Mouse (Mus musculus): ENCODE data around the gene Rhbdf2. TPM values are rescaled to one million over a fixed set of nuclear protein-coding genes. Genes with fewer than 3 reads are reported as not detected.
"Not testable (repeated sequence)": the region's sequence is repeated elsewhere in the genome, so short reads cannot be mapped to it uniquely, and the experiment has no call there.

The Rhbdf2 gene
- 0.76 and 0.77 TPM in 2 replicates for polyA plus RNA-seq (2015; fragmentation: Nextera tagmentation; extraction: Ambion mirVana)

DNA sequence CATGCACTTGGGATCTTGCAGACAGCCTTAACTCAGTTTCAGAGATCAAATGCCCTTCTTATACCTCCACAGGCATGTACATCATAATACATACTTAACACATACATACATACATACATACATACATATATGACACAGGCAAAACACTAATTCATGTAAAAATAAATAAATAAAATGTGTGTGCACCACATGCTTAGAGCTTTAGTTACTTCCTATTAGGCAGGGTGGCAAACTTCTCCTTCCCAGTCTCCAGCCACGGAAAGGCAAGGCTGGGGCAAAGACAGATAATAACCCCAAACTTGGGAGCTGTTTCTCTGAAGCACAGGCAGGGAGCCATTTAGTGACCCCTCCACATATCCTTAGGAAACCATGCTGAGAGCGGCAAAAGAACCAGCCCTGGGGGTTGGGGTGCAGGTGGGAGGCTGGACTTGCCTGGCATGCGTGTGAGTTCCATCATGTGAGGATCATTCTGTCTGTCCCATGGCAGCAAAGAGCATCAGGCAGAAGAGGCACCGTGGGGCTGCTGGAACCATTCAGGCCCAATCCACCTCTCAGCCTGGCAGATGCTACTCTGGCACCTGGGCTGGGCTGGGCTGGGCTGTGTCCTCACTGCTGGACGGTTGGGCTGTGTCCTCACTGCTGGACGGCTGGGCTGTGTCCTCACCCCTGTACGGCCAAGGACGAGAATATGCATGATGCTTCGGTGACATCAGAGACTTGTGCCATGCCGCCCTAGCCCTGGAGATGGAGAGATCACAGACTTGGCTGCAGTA, at the start of gene Rhbdf2:
Gene Rhbdf2, minus strand, starts transcription at position 721 of the 773 bp plus-strand sequence.
- H3K4me1 ChIP-seq (replicated peaks) = peaks cover 17% of the 10 kb centered on the region
- no peak within 1 kb of the TSS for H3K27ac ChIP-seq
- no peak within 1 kb of the TSS for H3K9ac ChIP-seq (replicated peaks)
- no peak for ATAC-seq
- H3K27me3 ChIP-seq = peaks cover 38% of the 10 kb centered on the region
- H3K4me2 ChIP-seq (replicated peaks) = no peak within 1 kb of the TSS
- H3K4me3 ChIP-seq (replicated peaks) = no peak within 1 kb of the TSS
- 75% methylated on average over 10 of the region's 10 CpGs for WGBS
- no peaks in the 10 kb centered on the region for H3K9me3 ChIP-seq
- no peaks in the 10 kb centered on the region for H3K36me3 ChIP-seq

DNA sequence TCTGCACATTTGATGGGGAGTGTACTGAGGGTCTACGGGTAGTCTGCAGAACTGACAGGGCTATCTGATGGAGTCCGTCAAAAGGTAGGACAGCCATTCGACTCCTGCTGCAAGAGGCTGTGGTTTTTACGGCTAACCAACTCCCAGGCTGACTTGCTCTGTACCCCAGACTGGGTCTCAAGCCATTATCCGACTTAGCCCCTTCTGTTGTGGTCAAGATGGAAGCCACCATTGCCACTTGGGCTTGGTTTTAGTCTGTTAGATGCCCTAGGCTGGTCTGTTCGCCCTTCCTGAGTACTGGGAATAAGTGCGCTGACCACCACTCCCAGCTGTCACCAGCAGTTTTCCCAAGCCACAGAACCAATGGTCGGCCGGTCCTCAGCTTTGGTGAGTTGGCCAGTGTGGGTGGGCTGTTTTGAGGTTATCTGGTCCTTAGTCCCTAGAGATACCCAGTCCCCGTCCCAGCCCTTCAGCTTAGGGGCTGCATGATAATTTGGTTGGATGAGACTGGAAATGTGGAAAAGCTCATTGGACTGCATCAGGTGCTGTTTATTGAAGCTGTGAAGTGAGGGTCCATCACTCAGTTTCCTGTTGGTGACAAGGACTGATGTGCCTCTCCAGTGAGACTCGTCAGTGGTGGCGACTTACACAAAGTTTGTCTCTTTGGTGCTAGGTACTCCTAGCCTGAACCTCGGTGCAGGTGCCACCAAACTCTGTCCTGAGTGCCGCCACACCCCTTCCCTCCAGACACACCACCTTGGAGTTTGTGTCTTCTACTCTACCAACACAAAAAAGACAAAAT, 49.6 kb upstream of the Rhbdf2 start:
- WGBS = 92% methylated on average over 14 of the region's 14 CpGs
- Histone ChIP-seq H3K9me3 (no peaks in the 10 kb centered on the region), H3K4me3 (replicated peaks) (no peak overlapping the region), H3K4me1 (replicated peaks) (peaks cover 19% of the 10 kb centered on the region), H3K9ac (replicated peaks) (no peak overlapping the region), H3K27ac (no peak overlapping the region), H3K36me3 (peaks cover 73% of the 10 kb centered on the region), H3K27me3 (no peaks in the 10 kb centered on the region), H3K4me2 (replicated peaks) (no peak overlapping the region)
- ATAC-seq = no peak

DNA sequence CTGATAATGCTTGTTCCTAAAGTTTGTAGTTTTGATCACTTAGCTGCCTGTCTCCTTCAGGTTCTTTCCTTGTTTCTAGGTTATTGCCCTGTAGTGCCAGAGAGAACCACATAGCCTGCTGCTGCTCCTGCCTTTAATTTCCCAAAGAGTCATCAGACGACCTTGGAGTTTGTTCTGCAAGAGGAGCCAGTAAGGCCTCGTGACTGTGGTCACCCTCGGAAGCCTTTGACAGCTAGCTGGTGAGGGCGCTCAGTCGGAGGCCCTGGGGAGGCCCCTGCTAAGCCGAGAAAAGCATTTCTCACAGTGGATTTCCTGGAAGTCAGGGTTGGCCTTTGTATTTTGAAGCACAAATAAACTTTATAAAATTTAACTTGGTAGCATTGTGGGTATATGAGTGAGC, 48.6 kb upstream of the Rhbdf2 start:
- WGBS = 79% methylated on average over 6 of the region's 6 CpGs
- not testable (repeated sequence) for H3K27ac ChIP-seq; ATAC-seq; H3K9me3 ChIP-seq; H3K9ac ChIP-seq (replicated peaks); H3K4me3 ChIP-seq (replicated peaks); H3K4me2 ChIP-seq (replicated peaks); H3K27me3 ChIP-seq
- Histone ChIP-seq H3K36me3 (peaks cover 67% of the 10 kb centered on the region), H3K4me1 (replicated peaks) (peaks cover 28% of the 10 kb centered on the region)

DNA sequence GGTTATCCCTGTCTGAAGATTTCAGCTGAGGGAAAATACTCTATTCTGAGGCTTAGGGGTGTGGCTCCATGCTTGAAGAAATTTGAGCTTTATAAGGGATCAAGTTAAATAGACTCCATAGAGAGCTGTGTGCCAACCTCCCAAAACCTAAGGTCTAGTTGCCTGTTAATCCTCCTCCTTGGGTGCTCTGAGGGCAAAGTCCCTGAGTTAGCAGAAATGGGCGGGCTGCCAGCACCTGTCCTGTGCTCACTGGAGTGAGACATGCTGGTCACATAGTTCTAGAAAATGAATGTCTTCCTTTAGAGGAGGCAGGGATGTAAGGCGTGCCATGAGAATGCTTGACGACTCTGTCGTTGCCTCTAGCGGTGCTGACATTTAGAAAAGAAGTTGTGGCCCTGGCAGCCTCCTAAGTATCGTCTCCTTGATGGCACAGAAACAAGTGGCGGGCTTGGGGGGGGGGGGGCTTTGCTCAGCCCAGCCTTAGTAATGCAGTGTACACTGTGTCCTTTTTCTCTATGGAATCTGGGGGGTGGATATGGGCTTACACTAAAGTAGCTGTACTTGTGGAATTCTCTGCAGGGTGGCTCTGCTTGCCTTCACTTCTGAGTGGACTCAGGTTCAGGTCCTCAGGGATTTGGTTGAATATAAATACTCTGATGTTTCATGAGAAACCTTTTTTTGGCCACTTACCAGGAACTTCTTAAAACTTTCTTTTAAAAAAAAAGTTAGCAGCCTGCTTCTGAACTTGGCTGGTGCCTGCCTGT, 48.0 kb upstream of the Rhbdf2 start:
- H3K4me1 ChIP-seq (replicated peaks) = peaks cover 32% of the 10 kb centered on the region
- no peaks in the 10 kb centered on the region for H3K27me3 ChIP-seq
- no peak overlapping the region for H3K4me3 ChIP-seq (replicated peaks)
- WGBS = 78% methylated on average over 7 of the region's 7 CpGs
- ATAC-seq = no peak
- no peaks in the 10 kb centered on the region for H3K9me3 ChIP-seq
- H3K27ac ChIP-seq = no peak overlapping the region
- peaks cover 67% of the 10 kb centered on the region for H3K36me3 ChIP-seq
- H3K4me2 ChIP-seq (replicated peaks) = no peak overlapping the region
- no peak overlapping the region for H3K9ac ChIP-seq (replicated peaks)

DNA sequence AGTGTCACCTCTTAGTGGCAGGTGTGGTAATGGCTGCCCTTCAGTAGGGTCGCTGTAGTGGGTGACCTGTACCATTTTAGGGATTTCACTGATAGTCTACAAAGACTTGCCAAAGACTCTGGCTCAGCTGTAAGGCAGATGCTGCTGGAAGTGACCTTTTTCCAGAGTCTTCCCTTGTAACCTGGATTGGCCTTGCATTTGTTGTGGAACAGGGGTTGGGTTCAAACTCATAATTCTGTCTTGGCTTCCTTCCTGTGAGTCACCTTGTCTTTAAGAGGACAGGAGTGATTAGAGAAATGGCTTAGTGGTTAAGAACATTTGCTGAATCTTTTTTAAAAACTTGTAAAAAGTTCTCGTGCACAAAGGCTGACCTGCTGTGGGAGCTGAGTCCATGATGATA, 46.6 kb upstream of the Rhbdf2 start:
- peak overlapping the region; percentile 82 for H3K4me3 ChIP-seq (replicated peaks)
- no peak for ATAC-seq
- peaks cover 54% of the 10 kb centered on the region for H3K36me3 ChIP-seq
- WGBS = 93% methylated on average over 2 of the region's 2 CpGs
- H3K9ac ChIP-seq (replicated peaks) = peak overlapping the region; percentile 81; the same call in 1 of the 2 replicates
- peak overlapping the region; percentile 91 for H3K4me2 ChIP-seq (replicated peaks)
- no peaks in the 10 kb centered on the region for H3K27me3 ChIP-seq
- no peak overlapping the region for H3K27ac ChIP-seq
- H3K9me3 ChIP-seq = no peaks in the 10 kb centered on the region
- H3K4me1 ChIP-seq (replicated peaks) = peaks cover 44% of the 10 kb centered on the region

DNA sequence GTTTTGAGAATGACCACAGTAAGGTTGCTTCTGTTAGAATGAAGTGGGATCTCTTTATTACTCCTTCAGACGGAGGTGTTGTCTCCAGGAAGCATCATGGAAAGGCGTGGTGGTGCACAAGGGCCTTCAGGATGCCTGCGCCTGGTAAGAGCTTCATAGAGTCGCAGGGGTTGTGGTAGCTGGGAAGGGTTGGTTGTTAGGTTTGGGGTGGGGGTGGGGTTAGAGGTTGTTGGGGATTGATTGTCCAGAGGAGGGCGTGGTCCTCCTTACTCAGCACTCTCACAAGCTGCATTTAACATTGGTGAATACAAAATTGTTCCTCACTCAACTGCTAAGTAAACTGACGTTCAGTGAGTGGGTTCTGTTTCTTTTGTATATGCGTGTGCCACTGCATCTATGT, 45.8 kb upstream of the Rhbdf2 start:
- no peak overlapping the region for H3K27ac ChIP-seq
- H3K4me3 ChIP-seq (replicated peaks) = peak overlapping the region; percentile 82
- no peaks in the 10 kb centered on the region for H3K27me3 ChIP-seq
- peak overlapping the region; percentile 91 for H3K4me2 ChIP-seq (replicated peaks)
- peaks cover 44% of the 10 kb centered on the region for H3K4me1 ChIP-seq (replicated peaks)
- WGBS = 24% methylated on average over 7 of the region's 7 CpGs
- peaks cover 48% of the 10 kb centered on the region for H3K36me3 ChIP-seq
- ATAC-seq = no peak
- H3K9me3 ChIP-seq = no peaks in the 10 kb centered on the region
- H3K9ac ChIP-seq (replicated peaks) = peak overlapping the region; percentile 81

DNA sequence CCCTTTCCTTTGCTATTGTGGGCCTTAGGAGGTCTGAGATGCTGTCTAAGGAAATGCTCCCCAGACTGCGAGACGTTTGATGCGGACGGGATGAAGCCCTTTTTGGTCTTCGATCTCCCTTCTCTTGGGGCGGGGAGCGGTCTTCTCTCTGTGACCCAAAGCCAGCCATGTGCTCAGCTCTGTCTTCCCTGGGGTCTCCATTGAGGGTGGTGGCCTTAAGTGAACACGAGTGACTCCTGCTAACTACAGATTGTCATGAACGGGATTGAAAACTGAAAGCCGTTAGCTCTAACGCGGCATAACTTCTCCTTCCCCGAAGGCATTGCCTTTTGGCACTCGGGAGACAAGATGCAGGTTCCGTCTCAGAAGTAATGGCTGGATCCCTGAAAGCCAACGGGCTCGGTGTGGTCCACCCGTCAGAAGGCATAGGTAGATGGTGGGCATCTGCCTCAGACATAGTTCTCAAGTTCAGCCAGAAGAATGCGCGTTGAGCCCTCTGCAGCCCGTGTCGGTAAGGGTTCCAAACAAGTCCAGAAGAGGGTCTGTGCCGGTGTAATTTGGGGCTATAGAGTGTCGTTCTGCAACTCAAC, 45.1 kb upstream of the Rhbdf2 start:
- under 1% methylated on average over 24 of the region's 24 CpGs for WGBS
- H3K4me2 ChIP-seq (replicated peaks) = peak overlapping the region; percentile 91
- H3K9ac ChIP-seq (replicated peaks) = peak overlapping the region; percentile 81
- peak overlapping the region; percentile 82 for H3K4me3 ChIP-seq (replicated peaks)
- H3K9me3 ChIP-seq = no peaks in the 10 kb centered on the region
- peaks cover 41% of the 10 kb centered on the region for H3K36me3 ChIP-seq
- H3K27ac ChIP-seq = peak overlapping the region; percentile 37; the same call in 1 of the 2 replicates
- no peak; the same call in none of the 2 replicates for ATAC-seq
- H3K4me1 ChIP-seq (replicated peaks) = peaks cover 44% of the 10 kb centered on the region
- H3K27me3 ChIP-seq = no peaks in the 10 kb centered on the region

DNA sequence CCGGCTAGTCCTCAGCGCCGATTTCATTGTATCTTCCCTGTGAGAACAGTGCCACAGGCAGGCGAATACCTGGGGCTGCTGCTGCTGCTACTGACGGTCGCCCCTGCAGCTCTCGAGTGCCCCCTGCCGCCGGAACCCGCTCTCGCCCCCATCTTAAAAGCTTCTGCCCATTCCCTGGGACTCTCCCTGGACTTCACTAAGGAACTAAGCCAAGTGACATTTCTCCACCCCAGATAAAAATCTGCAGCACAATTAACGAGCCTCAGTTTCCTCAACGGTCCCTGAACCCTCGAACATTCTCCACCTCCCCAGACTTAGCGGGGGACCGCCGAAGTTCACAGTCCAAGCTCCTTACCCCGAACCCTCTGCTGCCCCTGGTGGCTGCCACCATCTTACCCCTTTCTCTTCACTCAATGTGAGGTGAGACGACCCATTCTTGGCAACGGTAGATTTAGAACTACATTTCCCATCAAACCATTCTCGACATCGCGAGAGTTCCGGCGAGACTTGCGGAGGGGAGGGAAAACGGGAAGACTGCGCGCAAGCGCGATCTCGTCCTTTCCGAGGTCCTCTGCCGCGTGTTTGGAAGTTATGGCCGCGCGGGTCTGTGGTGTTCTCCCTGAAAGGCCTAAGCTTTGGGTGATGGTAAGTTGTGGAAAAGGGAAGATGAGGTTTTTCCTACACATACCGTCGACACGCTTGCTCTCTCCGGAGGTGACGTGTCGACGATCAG, 44.5 kb upstream of the Rhbdf2 start:
- Histone ChIP-seq H3K9me3 (no peaks in the 10 kb centered on the region), H3K4me2 (replicated peaks) (peak overlapping the region; percentile 91), H3K36me3 (peaks cover 34% of the 10 kb centered on the region), H3K27me3 (no peaks in the 10 kb centered on the region), H3K9ac (replicated peaks) (peak overlapping the region; percentile 81), H3K4me3 (replicated peaks) (peak overlapping the region; percentile 82), H3K4me1 (replicated peaks) (peaks cover 44% of the 10 kb centered on the region), H3K27ac (peak overlapping the region; percentile 37; the same call in 1 of the 2 replicates)
- ATAC-seq = peak; percentile 91
- 1% methylated on average over 45 of the region's 45 CpGs for WGBS

DNA sequence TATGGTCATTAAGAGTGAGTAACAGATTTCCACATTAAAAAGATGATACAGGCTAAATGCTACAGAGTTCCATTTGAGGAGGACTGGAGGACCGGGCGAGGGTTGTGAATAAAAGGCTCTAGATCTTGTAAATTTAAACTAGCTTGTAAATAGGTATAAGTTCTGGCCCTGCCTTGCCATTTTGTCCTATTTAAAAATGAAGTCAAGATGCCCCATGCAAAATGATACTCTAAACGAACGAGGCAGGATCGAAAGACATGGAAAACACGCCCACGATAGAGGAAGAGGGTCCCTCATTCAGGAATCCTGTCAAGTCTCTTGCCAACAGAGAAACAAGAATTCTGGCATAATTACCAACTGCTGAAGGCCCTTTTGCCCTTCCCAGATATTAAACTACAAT, 43.6 kb upstream of the Rhbdf2 start:
- Histone ChIP-seq H3K4me1 (replicated peaks) (peaks cover 44% of the 10 kb centered on the region), H3K36me3 (peaks cover 26% of the 10 kb centered on the region), H3K9me3 (no peaks in the 10 kb centered on the region), H3K4me2 (replicated peaks) (peak overlapping the region; percentile 47; the same call in 1 of the 2 replicates), H3K9ac (replicated peaks) (no peak overlapping the region), H3K4me3 (replicated peaks) (peak overlapping the region; percentile 82; the same call in 1 of the 2 replicates), H3K27ac (no peak overlapping the region), H3K27me3 (no peaks in the 10 kb centered on the region)
- no peak for ATAC-seq
- WGBS = 91% methylated on average over 7 of the region's 7 CpGs

DNA sequence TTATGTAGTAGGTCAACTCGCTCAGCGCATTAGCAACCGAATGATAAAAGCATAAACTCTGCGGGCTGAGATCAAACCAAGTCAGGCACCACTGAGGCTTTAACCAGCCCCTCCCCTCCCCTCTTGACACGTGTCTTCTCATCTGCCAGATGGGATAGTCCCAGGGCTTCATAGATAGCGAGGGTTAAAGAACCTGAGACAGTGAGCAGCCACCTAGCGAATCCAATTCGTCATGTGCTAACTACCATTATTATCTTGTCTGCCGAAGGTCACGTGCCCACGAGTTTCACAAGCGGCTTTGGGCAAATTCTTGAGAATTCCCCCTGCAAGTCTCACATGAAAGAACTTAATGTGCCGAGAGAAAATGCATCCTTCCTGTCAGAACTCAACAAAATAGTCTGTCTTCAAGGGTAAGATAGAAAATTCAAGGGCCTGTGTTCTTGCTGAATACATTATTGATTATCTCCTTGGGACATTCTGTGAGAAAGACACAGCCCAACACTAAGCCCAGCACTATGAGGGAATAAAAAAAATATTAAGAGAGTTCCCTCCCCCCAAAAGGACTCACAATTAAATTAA, 43.1 kb upstream of the Rhbdf2 start:
- Histone ChIP-seq H3K4me2 (replicated peaks) (no peak overlapping the region), H3K9me3 (no peaks in the 10 kb centered on the region), H3K4me3 (replicated peaks) (no peak overlapping the region), H3K9ac (replicated peaks) (no peak overlapping the region), H3K27ac (no peak overlapping the region), H3K27me3 (no peaks in the 10 kb centered on the region), H3K36me3 (peaks cover 20% of the 10 kb centered on the region), H3K4me1 (replicated peaks) (peaks cover 44% of the 10 kb centered on the region)
- WGBS = 63% methylated on average over 13 of the region's 13 CpGs
- ATAC-seq = no peak
